Mouse (Mus musculus) intestine, postnatal 0 days (tissue): ENCODE measurements at regions not wholly inside any gene's neighbourhood (a gene's known extent, or its start where the extent isn't known, plus 50 kb on each side); places are given as distances from the start of the nearest gene placed in this dataset.

ENCODE experiments used
- ATAC-seq: fragments of 200-750 bp; cut with Nextera tagmentation; 2 replicates; pipeline ENCODE4 v1.8.0; 2017; ENCODE audit warnings: mild to moderate bottlenecking, moderate TSS enrichment, moderate library complexity
- H3K27ac ChIP-seq: fragments of 300-500 bp; sonication (generic); 2 replicates; pipeline ENCODE4 v1.5.1; 2014; ENCODE audit warnings: mild to moderate bottlenecking, low read depth, low read length, moderate library complexity
- H3K27me3 ChIP-seq: fragments of 300-500 bp; sonication (generic); replicated peaks from 2 replicates; pipeline ENCODE4 v1.6.1; 2014; ENCODE audit warnings: low read length, mixed read lengths; ENCODE audit not compliant: control insufficient read depth, insufficient read depth
- H3K36me3 ChIP-seq: fragments of 300-500 bp; sonication (generic); 2 replicates; pipeline ENCODE4 v1.6.1; 2014; ENCODE audit warnings: mild to moderate bottlenecking, moderate library complexity; ENCODE audit not compliant: control insufficient read depth, insufficient read depth
- H3K4me1 ChIP-seq: fragments of 300-500 bp; sonication (generic); replicated peaks from 2 replicates; pipeline ENCODE4 v1.6.1; 2014; ENCODE audit warnings: antibody characterized with exemption, low read length, mixed read lengths; ENCODE audit not compliant: control insufficient read depth, insufficient read depth
- H3K4me2 ChIP-seq: fragments of 300-500 bp; sonication (generic); replicated peaks from 2 replicates; pipeline ENCODE4 v1.6.1; 2014; ENCODE audit warnings: low read depth, mild to moderate bottlenecking, moderate library complexity
- H3K4me3 ChIP-seq: fragments of 300-500 bp; sonication (generic); 2 replicates; pipeline ENCODE4 v1.5.1; 2014; ENCODE audit warnings: low read depth, low read length
- H3K9ac ChIP-seq: fragments of 300-500 bp; sonication (generic); 2 replicates; pipeline ENCODE4 v1.6.1; 2014; ENCODE audit warnings: mild to moderate bottlenecking, low read depth, low read length
- H3K9me3 ChIP-seq: fragments of 300-500 bp; sonication (generic); 2 replicates; pipeline ENCODE4 v1.6.1; 2016; ENCODE audit warnings: mixed run types; ENCODE audit not compliant: control insufficient read depth
- CTCF ChIP-seq: sonication (generic); IDR thresholded peaks from 2 replicates; pipeline ENCODE4 v1.5.1; 2016; ENCODE audit warnings: low read depth, mild to moderate bottlenecking, control low read depth, antibody characterized with exemption, moderate library complexity
- WGBS: fragments of 180-500 bp; shearing (Covaris S2); extraction: QIAGEN DNeasy Blood & Tissue Kit; methylation state at CpG from one replicate; pipeline ENCODE4 v1.1.7; 2014; 5-methylcytosine and 5-hydroxymethylcytosine counted together

GRCm38 (mm10) chr11:44349546-44349945 is 50.3 kb upstream of the Il12b start:
- TF ChIP-seq CTCF = no peak
- Histone ChIP-seq H3K4me1 (no peaks in the 10 kb centered on the region), H3K4me2 (no peak overlapping the region), H3K27ac (no peak overlapping the region), H3K27me3 (no peaks in the 10 kb centered on the region), H3K9me3 (no peaks in the 10 kb centered on the region), H3K36me3 (no peaks in the 10 kb centered on the region), H3K4me3 (no peak overlapping the region), H3K9ac (no peak overlapping the region)
- WGBS = 80% methylated on average over 8 of the region's 8 CpGs
- ATAC-seq = no peak
